Mouse (Mus musculus) hindbrain, postnatal 0 days (tissue): ENCODE results near the gene Eif2d. TPM values are rescaled to one million over a fixed set of nuclear protein-coding genes. Genes with fewer than 3 reads are reported as not detected.
A peak's percentile ranks its signal among the peaks of the same experiment; 100 is the strongest.
"Not testable (repeated sequence)": the region's sequence is repeated elsewhere in the genome, so short reads cannot be mapped to it uniquely, and the experiment has no call there.

ENCODE experiments used
- ATAC-seq: fragments of 200-750 bp; cut with Nextera tagmentation; 2 replicates; pipeline ENCODE4 v1.8.0; 2017; ENCODE audit warnings: mild to moderate bottlenecking, moderate TSS enrichment, moderate library complexity
- DNase-seq: peaks from one replicate; pipeline ENCODE4 v3.0.0-alpha.2; 2015; ENCODE audit warnings: low spot score
- H3K27ac ChIP-seq: fragments of 300-500 bp; sonication (generic); 2 replicates; pipeline ENCODE4 v1.5.1; 2014; ENCODE audit warnings: mild to moderate bottlenecking
- H3K27me3 ChIP-seq: fragments of 300-500 bp; sonication (generic); 2 replicates; pipeline ENCODE4 v1.6.1; 2014; ENCODE audit warnings: low read length, mixed read lengths; ENCODE audit not compliant: insufficient read depth
- H3K36me3 ChIP-seq: fragments of 300-500 bp; sonication (generic); 2 replicates; pipeline ENCODE4 v1.6.1; 2014; ENCODE audit warnings: low read length, mixed read lengths; ENCODE audit not compliant: insufficient read depth
- H3K4me1 ChIP-seq: fragments of 300-500 bp; sonication (generic); 2 replicates; pipeline ENCODE4 v1.6.1; 2014; ENCODE audit warnings: antibody characterized with exemption, low read length, mixed read lengths; ENCODE audit not compliant: insufficient read depth
- H3K4me2 ChIP-seq: fragments of 300-500 bp; sonication (generic); 2 replicates; pipeline ENCODE4 v1.6.1; 2014; ENCODE audit warnings: low read depth, mild to moderate bottlenecking, low read length, moderate library complexity, mixed read lengths
- H3K4me3 ChIP-seq: fragments of 300-500 bp; sonication (generic); 2 replicates; pipeline ENCODE4 v1.5.1; 2014; ENCODE audit warnings: low read length
- H3K9ac ChIP-seq: fragments of 300-500 bp; sonication (generic); replicated peaks from 2 replicates; pipeline ENCODE4 v1.6.1; 2014; ENCODE audit warnings: mild to moderate bottlenecking, low read length, moderate library complexity, mixed read lengths
- H3K9me3 ChIP-seq: fragments of 300-500 bp; sonication (generic); 2 replicates; pipeline ENCODE4 v1.6.1; 2016; ENCODE audit warnings: low read length, mixed read lengths
- CTCF ChIP-seq: IDR thresholded peaks from 2 replicates; pipeline ENCODE4 v1.5.1; 2016; ENCODE audit warnings: antibody characterized with exemption, control low read depth, low read depth
- WGBS: fragments of 180-500 bp; shearing (Covaris S2); extraction: QIAGEN DNeasy Blood & Tissue Kit; methylation state at CpG from one replicate; pipeline ENCODE4 v1.1.7; 2014; 5-methylcytosine and 5-hydroxymethylcytosine counted together
- polyA plus RNA-seq: library from polyadenylated mRNA; unstranded; fragments of >200 nt; fragmentation: Nextera tagmentation; extraction: Ambion mirVana; gene quantifications from 2 replicates; pipeline ENCODE4 v1.2.1, GENCODE M21; 2015
- total RNA-seq: library from RNA; depleted of rRNA; stranded (reverse); fragments of >200 nt; gene quantifications from 2 replicates; pipeline ENCODE4 v1.2.3, GENCODE M21; 2014

Gene Eif2d
- total and polyA plus RNA-seq, 2 experiments from 2014 or later, result 38.1 to 42.8 TPM

DNA sequence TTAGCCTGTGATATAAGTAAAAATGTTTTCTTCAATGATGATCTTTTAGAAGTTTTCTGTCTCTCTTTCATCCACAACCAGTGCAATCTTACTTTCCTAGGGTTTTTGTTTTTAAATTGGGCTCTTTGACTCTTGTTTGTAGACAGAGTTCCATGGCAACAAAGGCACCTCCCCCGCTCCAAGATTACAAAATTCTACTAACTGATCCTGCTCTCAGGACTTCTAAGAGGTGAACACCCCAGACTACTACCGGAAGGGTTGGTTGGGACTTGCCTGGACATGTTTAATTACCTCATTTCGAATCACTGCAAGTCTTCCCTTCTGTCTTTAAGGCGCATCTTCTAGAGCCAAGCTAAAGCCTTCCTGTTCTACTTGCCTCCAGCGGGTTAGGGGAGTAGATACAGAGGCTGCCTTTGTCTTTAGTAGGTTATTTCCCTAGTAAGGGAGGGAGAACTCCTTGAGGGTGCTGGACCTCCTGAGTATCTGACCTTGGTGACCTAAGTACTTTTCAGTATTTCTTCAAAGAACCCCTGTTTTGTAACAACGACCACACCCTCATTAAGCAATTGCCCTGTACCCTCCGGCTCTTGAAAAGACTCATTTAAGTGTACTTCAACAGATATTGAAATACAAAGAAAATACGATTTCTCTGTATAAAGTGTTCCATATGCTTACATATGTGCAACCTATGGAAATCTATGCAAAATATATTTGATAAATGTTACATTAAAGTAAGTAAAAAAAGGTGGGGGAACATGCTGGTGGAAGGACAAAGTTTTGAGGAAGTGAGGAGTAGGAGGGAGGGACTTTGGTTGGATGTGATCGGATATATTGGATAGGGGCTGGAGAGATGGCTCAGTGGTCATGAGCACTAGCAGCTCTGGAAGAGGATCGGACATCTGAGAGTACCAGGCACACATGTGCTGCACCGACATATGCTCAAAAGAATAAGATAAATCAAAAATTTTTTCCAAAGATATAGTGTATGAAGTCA, 13.6 kb upstream of the Eif2d start:
- H3K27me3 ChIP-seq, result no peaks in the 10 kb centered on the region
- H3K36me3 ChIP-seq, result no peaks in the 10 kb centered on the region
- peak overlapping the region; percentile 90 for H3K4me3 ChIP-seq
- H3K27ac ChIP-seq, result no peak overlapping the region
- DNase-seq (no peak), ATAC-seq (no peak)
- WGBS, result 82% methylated on average over 11 of the region's 11 CpGs
- no peak for TF ChIP-seq CTCF
- peak overlapping the region; percentile 64 for H3K4me2 ChIP-seq
- H3K9ac ChIP-seq, result no peak overlapping the region
- H3K4me1 ChIP-seq, result peaks cover 15% of the 10 kb centered on the region
- H3K9me3 ChIP-seq, result no peaks in the 10 kb centered on the region

DNA sequence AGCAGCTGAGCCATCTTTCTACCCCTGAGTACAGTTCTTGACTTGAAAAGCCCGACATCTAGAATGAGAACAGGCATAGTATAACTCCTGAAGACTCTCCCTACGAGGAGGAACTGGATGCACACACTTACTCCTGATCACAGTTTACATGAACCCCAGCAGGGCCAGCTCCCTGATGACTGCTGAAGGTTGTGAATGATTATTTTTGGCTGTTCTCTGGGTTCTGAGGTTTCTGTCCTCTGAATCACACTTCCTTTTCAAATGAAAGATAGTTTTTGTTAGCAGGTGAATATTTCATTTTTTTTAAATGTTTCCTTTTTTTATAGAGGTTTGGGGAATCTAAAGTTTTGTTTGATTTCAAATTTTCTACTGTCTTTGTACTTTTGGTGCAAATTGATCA, 11.5 kb upstream of the Eif2d start:
- H3K4me2 ChIP-seq, result no peak overlapping the region
- TF ChIP-seq CTCF, result no peak
- WGBS, result 56% methylated on average over 2 of the region's 2 CpGs
- no peaks in the 10 kb centered on the region for H3K36me3 ChIP-seq
- H3K27ac ChIP-seq, result no peak overlapping the region
- no peak for ATAC-seq
- 0 out of 2 replicates have a peak, but pooled peaks cover 4% of the 10 kb centered on the region for H3K4me1 ChIP-seq
- H3K4me3 ChIP-seq, result no peak overlapping the region
- DNase-seq, result no peak
- H3K9me3 ChIP-seq, result no peaks in the 10 kb centered on the region
- no peak overlapping the region for H3K9ac ChIP-seq
- no peaks in the 10 kb centered on the region for H3K27me3 ChIP-seq

DNA sequence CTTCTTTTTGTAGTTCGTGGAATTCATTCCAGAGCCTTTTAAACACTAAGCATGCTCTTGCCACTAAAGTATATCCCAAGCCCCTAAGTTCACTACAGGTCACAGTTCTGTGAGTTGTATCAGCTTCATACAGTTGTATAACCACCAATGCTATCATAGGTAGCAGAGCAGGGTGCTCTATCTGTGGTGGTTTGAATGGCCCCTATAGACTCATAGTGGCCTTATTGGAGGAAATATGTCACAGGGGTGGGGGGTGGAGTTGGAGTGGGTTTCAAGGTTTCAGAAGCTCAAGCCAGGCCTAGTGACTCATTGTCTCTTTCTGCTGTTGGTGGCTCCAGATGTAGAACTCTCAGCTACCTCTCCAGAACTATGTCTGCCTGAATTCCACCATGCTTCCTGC, 10.5 kb upstream of the Eif2d start:
- Histone ChIP-seq H3K9ac (no peak overlapping the region), H3K4me3 (no peak overlapping the region), H3K4me2 (no peak overlapping the region), H3K27ac (no peak overlapping the region), H3K4me1 (no peaks in the 10 kb centered on the region), H3K36me3 (no peaks in the 10 kb centered on the region), H3K27me3 (no peaks in the 10 kb centered on the region), H3K9me3 (no peaks in the 10 kb centered on the region)
- WGBS, result 88% methylated on average over 1 of the region's 1 CpGs
- no peak for TF ChIP-seq CTCF
- ATAC-seq (no peak), DNase-seq (no peak)

DNA sequence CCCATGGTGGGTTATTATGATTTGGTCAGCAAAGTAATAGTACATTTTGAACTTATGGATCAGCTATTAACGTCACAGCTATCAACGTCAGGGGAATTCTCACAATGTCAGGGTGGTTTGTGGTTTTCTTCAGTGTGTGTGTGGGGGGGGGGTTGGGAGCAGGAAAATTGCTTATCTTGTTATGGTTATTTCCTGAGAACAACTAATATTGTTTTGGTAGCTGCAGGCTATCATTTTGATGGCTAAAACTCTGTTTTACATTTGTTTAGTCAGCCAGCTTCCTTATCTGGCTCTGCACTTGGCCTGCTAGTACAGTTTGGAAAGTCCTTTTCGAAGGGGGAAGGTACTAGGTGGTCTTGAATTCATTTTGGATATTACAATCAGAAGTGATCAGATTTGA, 7.8 kb upstream of the Eif2d start:
- H3K4me1 ChIP-seq, ATAC-seq, H3K9ac ChIP-seq, H3K9me3 ChIP-seq, DNase-seq, H3K4me2 ChIP-seq, H3K4me3 ChIP-seq, H3K36me3 ChIP-seq, H3K27me3 ChIP-seq, H3K27ac ChIP-seq: not testable (repeated sequence)
- WGBS, result 84% methylated on average over 3 of the region's 3 CpGs

DNA sequence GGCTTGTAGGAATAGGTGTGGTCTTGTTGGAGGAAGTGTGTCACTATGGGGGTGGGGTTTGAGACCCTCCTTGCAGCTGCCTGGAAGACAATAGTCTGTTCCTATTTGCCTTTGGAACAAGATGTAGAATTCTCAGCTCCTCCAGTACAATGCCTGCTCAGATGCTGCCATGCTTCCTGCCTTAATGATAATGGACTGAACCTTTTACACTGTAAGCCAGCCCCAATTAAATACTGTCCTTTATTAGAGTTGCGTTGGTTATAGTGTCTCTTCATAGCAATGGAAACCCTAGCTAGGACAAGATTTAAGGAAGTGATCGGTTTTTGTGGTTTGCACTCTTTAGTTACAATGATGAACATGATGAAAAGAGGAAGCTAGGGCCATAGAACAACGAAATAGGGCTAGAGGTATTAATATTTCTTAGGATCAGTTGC, 6.8 kb upstream of the Eif2d start:
- 80% methylated on average over 3 of the region's 3 CpGs for WGBS
- no peak for DNase-seq
- H3K9me3 ChIP-seq, result no peaks in the 10 kb centered on the region
- no peaks in the 10 kb centered on the region for H3K27me3 ChIP-seq
- H3K27ac ChIP-seq, result no peak overlapping the region
- H3K9ac ChIP-seq, result no peak overlapping the region
- no peak for ATAC-seq
- no peaks in the 10 kb centered on the region for H3K36me3 ChIP-seq
- no peaks in the 10 kb centered on the region for H3K4me1 ChIP-seq
- H3K4me3 ChIP-seq, result no peak overlapping the region
- no peak overlapping the region for H3K4me2 ChIP-seq
- TF ChIP-seq CTCF, result no peak

DNA sequence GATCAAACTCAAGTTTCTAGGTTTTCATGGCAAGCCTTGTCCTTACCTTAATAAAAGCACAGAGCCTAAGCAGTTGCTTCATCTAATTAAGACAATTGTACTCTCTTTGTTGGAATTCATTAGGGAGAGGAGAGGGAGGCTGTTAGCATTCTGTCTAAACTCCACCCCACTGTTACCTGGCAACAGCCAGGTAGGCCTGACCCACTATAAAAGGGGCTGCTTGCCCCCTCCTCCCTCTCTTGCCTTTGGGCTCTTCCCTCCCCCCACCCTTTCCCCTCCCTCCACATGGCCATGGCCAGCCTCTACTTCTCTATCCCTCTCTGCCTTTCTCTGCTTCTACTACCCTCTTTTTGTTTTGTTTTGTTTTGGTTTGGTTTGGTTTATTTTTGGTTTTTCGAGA, 3.5 kb upstream of the Eif2d start:
- Histone ChIP-seq H3K36me3 (no peaks in the 10 kb centered on the region), H3K4me2 (no peak overlapping the region), H3K9ac (no peak overlapping the region), H3K9me3 (no peaks in the 10 kb centered on the region), H3K27ac (no peak overlapping the region), H3K4me1 (no peaks in the 10 kb centered on the region), H3K27me3 (no peaks in the 10 kb centered on the region), H3K4me3 (no peak overlapping the region)
- TF ChIP-seq CTCF, result no peak
- ATAC-seq, result no peak
- DNase-seq, result no peak
- WGBS, result 88% methylated on average over 1 of the region's 1 CpGs

DNA sequence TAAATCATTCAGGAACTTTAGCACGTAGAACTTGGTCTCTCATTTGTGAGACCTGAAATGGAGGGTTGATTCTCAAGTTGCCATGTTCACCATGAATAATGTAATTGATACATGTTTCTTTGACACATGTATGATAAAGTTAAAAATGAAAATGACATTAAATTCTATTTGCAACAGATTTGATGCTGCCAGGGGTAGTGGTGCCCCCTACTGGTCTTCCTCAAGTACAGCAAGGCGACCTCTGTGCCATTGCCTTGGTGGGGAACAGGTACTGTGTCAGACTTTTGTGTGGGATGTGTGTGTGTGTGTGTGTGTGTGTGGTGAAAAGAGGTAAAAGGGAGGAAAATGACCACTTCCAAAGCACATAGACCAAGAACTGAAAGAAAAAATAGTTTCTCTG, 2.5 kb downstream of the Eif2d start:
- no peak for ATAC-seq
- no peaks in the 10 kb centered on the region for H3K4me1 ChIP-seq
- H3K27me3 ChIP-seq, result no peaks in the 10 kb centered on the region
- H3K4me3 ChIP-seq, result no peak overlapping the region
- no peak overlapping the region for H3K27ac ChIP-seq
- H3K9me3 ChIP-seq, result no peaks in the 10 kb centered on the region
- H3K4me2 ChIP-seq, result no peak overlapping the region
- no peak overlapping the region for H3K9ac ChIP-seq
- peak; percentile 89 for TF ChIP-seq CTCF
- peaks cover 2% of the 10 kb centered on the region; the same call in 1 of the 2 replicates for H3K36me3 ChIP-seq
- 51% methylated on average over 2 of the region's 2 CpGs for WGBS
- DNase-seq, result peak; percentile 46

DNA sequence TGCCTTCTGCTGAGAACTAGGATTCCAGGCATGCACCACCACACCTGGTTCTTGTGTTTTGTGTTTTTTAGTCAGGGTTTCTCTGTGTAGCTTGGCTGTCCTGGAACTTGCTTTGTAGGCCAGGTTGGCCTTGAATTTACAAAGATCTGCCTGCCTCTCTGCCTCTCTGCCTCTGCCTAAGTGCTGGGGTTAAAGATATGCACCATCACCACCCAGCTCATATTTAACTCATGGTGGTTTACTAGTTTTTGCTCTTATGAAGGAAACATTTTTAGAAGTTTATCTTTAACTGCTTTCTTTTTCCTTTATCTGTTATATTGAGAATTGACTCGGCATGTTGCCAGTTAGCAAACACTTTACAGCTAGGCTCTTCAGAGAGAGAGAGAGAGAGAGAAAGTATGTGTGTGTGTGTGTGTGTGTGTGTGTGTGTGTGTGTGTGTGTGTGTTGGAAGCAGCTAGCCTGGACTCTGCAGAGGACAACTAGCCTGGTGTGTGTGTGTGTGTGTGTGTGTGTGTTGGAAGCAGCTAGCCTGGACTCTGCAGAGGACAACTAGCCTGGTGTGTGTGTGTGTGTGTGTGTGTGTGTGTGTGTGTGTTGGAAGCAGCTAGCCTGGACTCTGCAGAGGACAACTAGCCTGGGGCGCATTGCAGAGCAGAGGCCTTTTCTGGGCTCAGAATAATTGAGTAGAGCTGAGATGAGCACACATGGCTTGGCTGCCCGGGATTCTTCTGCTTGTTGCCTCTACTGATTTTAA, 6.8 kb downstream of the Eif2d start:
- not testable (repeated sequence) for DNase-seq, H3K9me3 ChIP-seq, H3K27ac ChIP-seq, H3K4me1 ChIP-seq, H3K27me3 ChIP-seq, H3K9ac ChIP-seq, ATAC-seq, H3K4me3 ChIP-seq, H3K4me2 ChIP-seq
- peaks cover 34% of the 10 kb centered on the region for H3K36me3 ChIP-seq
- 88% methylated on average over 3 of the region's 3 CpGs for WGBS
